Mouse (Mus musculus) neural tube, embryonic 12.5 days (tissue): Measurements from ENCODE around the gene Nps. TPM values are rescaled to one million over a fixed set of nuclear protein-coding genes. Genes with fewer than 3 reads are reported as not detected.
"Not testable (repeated sequence)": the region's sequence is repeated elsewhere in the genome, so short reads cannot be mapped to it uniquely, and the experiment has no call there.

Source experiments
- ATAC-seq: fragments of 200-750 bp; cut with Nextera tagmentation; 2 replicates; pipeline ENCODE4 v1.8.0; 2017; ENCODE audit warnings: low read depth, mild to moderate bottlenecking, moderate TSS enrichment, moderate library complexity; ENCODE audit not compliant: low FRiP score
- H3K27ac ChIP-seq: fragments of 300-500 bp; sonication (generic); 2 replicates; pipeline ENCODE4 v1.5.1; 2016
- H3K27me3 ChIP-seq: fragments of 300-500 bp; sonication (generic); replicated peaks from 2 replicates; pipeline ENCODE4 v1.6.1; 2016; ENCODE audit warnings: mild to moderate bottlenecking
- H3K36me3 ChIP-seq: fragments of 300-500 bp; sonication (generic); 2 replicates; pipeline ENCODE4 v1.6.1; 2016; ENCODE audit warnings: mild to moderate bottlenecking
- H3K4me1 ChIP-seq: fragments of 300-500 bp; sonication (generic); 2 replicates; pipeline ENCODE4 v1.6.1; 2016
- H3K4me2 ChIP-seq: fragments of 300-500 bp; sonication (generic); replicated peaks from 2 replicates; pipeline ENCODE4 v1.6.1; 2016; ENCODE audit warnings: mild to moderate bottlenecking
- H3K4me3 ChIP-seq: fragments of 300-500 bp; sonication (generic); 2 replicates; pipeline ENCODE4 v1.5.1; 2016
- H3K9ac ChIP-seq: fragments of 300-500 bp; sonication (generic); 2 replicates; pipeline ENCODE4 v1.6.1; 2016; ENCODE audit warnings: mild to moderate bottlenecking
- H3K9me3 ChIP-seq: fragments of 300-500 bp; sonication (generic); 2 replicates; pipeline ENCODE4 v1.6.1; 2016; ENCODE audit warnings: mild to moderate bottlenecking
- WGBS: fragments of 180-500 bp; shearing (Covaris S2); methylation state at CpG from one replicate; pipeline ENCODE4 v1.1.7; 2016; 5-methylcytosine and 5-hydroxymethylcytosine counted together
- polyA plus RNA-seq: library from polyadenylated mRNA; unstranded; fragments of >200 nt; fragmentation: Nextera tagmentation; extraction: Ambion mirVana; gene quantifications from 2 replicates; pipeline ENCODE4 v1.2.1, GENCODE M21; 2016

The Nps gene
- polyA plus RNA-seq: 0.24 TPM in 1 of 2 replicates, not detected in the other

DNA sequence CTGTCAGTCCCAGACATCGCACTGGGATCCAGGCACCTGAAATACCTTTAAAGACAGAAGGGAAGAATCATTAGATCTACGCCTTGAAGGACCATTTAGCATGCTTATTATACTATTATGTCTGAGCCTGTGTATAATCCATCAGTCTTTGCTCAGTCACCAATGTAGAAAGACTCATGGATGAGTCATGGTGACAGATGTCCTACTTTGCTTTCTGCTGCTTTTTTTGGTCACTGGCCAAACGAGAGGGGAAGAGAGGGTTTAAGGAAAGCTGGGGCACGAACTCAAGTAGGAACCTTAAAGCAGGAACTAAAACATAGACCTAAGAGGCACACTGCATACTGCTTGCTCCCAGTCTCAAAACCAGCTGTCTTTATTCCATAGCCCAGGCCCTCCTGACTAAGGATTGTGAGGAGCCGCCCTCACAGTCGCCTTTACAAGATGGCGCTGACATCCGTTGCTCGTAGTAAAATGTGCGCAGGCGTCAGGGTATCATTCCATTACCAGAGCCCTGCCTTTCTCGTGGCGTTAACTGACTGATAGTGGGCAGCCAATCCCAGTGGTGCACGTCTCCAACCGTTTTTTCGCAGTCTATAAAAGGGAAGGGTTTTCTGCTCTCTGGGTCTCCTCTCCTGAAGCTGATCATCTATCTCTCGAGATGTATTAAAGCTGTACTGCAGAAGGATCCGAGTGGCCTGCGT lies at the start of gene Nps:
TSS of gene Nps (plus strand) at position 651 of the 701 bp plus-strand sequence.
- not testable (repeated sequence) for H3K4me1 ChIP-seq, H3K36me3 ChIP-seq, H3K4me3 ChIP-seq, H3K27ac ChIP-seq, H3K9ac ChIP-seq, H3K4me2 ChIP-seq, ATAC-seq, H3K27me3 ChIP-seq, H3K9me3 ChIP-seq
- 91% methylated on average over 19 of the region's 19 CpGs for WGBS

DNA sequence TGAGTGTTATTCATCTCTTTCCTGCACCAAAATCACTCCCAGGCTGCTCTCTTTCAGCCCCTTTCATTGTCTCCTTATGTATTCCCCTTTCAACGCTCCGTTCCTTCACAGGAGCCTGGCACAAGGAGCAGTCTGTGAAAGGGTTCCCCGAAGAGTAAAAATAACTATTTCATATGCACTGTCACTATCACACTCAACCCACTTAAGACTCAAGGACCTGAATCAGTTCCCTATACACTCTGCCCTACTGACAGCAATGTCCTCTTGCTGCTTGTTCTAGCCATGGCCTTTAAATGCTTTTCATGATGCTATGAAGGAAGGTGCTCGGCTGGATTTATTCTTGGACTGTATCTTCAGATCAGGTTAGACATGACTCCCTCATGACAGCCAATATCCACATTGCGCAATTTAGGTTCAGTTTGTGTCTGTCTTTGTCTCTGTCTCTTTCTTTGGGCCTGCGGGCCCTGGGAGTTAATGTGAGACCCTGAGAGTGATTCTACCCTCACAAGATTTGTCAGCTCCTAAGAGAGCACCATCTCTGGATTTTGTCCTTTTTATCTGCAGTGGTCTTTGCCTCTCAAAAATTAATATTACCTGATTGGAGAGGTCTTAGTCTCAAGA lies 49.4 kb upstream of the Nps start:
- no peak overlapping the region for H3K27ac ChIP-seq
- no peak overlapping the region for H3K9ac ChIP-seq
- no peaks in the 10 kb centered on the region for H3K36me3 ChIP-seq
- H3K4me2 ChIP-seq: no peak overlapping the region
- H3K9me3 ChIP-seq: no peaks in the 10 kb centered on the region
- no peaks in the 10 kb centered on the region for H3K4me1 ChIP-seq
- 90% methylated on average over 6 of the region's 6 CpGs for WGBS
- H3K4me3 ChIP-seq: no peak overlapping the region
- no peak for ATAC-seq
- H3K27me3 ChIP-seq: no peaks in the 10 kb centered on the region

DNA sequence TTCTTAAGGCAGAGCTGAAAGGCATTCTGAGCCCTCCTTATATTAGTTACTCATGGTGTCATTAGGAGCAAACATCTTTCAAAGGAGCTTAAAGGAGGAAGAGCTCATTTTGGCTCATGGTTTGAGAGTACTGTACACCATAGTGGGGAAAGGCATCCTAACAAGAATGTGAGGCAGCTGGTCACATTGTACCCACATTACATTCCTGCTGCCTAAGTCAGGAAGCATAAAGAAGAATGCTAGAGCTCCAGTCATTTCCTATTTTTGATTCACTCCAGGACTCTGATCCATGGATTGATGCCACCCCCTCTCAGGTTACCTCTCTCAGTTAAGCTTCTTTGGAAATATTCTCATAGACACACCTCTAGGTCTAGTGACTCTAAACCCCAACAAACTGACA lies 48.2 kb upstream of the Nps start:
- Histone ChIP-seq H3K4me3 (no peak overlapping the region), H3K9ac (no peak overlapping the region), H3K36me3 (no peaks in the 10 kb centered on the region), H3K27ac (no peak overlapping the region), H3K27me3 (no peaks in the 10 kb centered on the region), H3K4me2 (no peak overlapping the region), H3K9me3 (no peaks in the 10 kb centered on the region), H3K4me1 (no peaks in the 10 kb centered on the region)
- no peak for ATAC-seq

DNA sequence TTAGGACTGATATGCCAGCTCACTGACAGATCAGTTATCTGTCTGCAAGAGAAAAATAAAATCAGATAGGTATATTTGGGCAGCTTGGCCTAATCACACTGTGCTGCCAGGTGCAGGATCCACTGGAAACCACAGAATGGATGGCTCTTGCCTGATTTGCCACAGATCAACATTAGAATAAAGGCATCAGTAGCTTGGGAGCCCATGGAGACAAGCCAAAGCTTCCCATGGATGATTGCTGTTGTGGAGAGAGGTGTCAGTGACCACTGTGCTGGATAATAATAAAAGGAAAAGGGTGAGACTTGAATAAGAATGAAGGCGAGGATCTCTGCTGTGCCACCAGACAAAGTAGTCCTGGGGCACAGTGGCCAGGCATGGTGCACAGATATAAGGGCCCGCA lies 47.7 kb upstream of the Nps start:
- no peaks in the 10 kb centered on the region for H3K27me3 ChIP-seq
- H3K4me2 ChIP-seq: no peak overlapping the region
- H3K27ac ChIP-seq: no peak overlapping the region
- no peak overlapping the region for H3K4me3 ChIP-seq
- no peaks in the 10 kb centered on the region for H3K9me3 ChIP-seq
- H3K4me1 ChIP-seq: no peaks in the 10 kb centered on the region
- H3K9ac ChIP-seq: no peak overlapping the region
- WGBS: 90% methylated on average over 2 of the region's 2 CpGs
- no peak for ATAC-seq
- H3K36me3 ChIP-seq: no peaks in the 10 kb centered on the region

DNA sequence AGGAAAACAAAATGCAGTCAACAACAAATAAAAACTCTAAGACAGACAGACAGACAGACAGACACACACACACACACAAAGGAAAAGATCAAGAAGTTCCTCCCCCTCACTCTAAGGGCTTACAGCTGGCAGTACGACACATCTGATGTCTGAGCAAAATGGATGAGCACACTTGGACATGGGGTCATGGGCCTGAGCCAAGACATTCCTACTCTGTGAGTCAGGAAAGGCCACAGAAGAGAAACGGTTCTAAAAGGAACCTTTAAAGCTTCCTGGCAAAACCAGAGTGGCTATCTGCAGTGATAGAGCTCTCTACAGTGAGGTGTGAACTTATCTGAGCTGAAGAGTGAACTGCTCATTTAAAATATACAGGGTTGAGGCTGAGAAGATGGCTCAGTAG lies 46.0 kb upstream of the Nps start:
- H3K4me3 ChIP-seq: no peak overlapping the region
- ATAC-seq: no peak
- H3K36me3 ChIP-seq: no peaks in the 10 kb centered on the region
- H3K27me3 ChIP-seq: no peaks in the 10 kb centered on the region
- H3K9ac ChIP-seq: no peak overlapping the region
- no peaks in the 10 kb centered on the region for H3K9me3 ChIP-seq
- WGBS: 65% methylated on average over 2 of the region's 2 CpGs
- no peaks in the 10 kb centered on the region for H3K4me1 ChIP-seq
- H3K4me2 ChIP-seq: no peak overlapping the region
- H3K27ac ChIP-seq: no peak overlapping the region

DNA sequence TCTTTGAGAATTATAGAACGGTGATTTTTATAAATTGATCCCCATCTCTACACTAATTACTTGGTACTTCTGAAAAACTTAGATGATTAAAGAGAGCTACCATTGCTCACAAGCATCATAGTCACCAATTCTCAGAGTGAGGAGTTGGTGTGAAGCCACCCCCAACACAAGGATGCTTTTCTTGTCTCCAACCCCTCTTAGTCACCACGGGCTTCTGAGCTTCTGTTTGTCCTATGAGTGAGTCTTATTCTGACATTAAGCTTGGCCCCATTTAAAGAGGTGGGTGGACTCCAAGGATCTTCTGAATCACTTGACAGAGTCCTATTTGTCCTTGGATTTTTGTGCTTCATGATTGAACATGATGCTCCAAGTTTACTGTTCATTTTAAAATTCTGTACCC lies 37.0 kb upstream of the Nps start:
- Histone ChIP-seq H3K9me3 (0 out of 2 replicates have a peak, but pooled peaks cover 3% of the 10 kb centered on the region), H3K4me1 (no peaks in the 10 kb centered on the region), H3K9ac (no peak overlapping the region), H3K27me3 (no peaks in the 10 kb centered on the region), H3K27ac (no peak overlapping the region), H3K4me2 (no peak overlapping the region), H3K4me3 (no peak overlapping the region), H3K36me3 (no peaks in the 10 kb centered on the region)
- ATAC-seq: no peak
- WGBS: 84% methylated on average over 2 of the region's 2 CpGs

DNA sequence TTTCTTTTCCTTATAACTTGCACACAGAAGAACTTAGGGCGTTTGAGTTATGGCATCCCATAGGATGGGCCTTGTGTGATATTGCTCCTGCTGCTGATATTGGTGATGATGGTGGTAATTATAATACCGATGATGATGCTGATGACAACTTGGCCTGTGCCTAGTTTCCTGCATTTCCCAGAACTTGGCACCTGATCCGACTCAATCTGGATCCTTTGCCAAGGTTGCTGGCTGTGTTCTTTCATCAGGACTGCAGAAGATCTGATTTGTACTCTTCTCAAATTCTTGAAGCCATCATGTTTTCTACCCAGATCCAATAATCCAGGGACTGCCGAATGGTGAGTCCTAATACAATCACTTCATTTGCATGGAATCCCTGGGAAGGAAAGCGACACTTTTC lies 32.5 kb upstream of the Nps start:
- H3K4me2 ChIP-seq: no peak overlapping the region
- H3K27ac ChIP-seq: no peak overlapping the region
- no peak overlapping the region for H3K4me3 ChIP-seq
- no peaks in the 10 kb centered on the region for H3K36me3 ChIP-seq
- no peak overlapping the region for H3K9ac ChIP-seq
- 0 out of 2 replicates have a peak, but pooled peaks cover 3% of the 10 kb centered on the region for H3K9me3 ChIP-seq
- H3K27me3 ChIP-seq: no peaks in the 10 kb centered on the region
- WGBS: 93% methylated on average over 5 of the region's 5 CpGs
- H3K4me1 ChIP-seq: no peaks in the 10 kb centered on the region
- no peak for ATAC-seq

DNA sequence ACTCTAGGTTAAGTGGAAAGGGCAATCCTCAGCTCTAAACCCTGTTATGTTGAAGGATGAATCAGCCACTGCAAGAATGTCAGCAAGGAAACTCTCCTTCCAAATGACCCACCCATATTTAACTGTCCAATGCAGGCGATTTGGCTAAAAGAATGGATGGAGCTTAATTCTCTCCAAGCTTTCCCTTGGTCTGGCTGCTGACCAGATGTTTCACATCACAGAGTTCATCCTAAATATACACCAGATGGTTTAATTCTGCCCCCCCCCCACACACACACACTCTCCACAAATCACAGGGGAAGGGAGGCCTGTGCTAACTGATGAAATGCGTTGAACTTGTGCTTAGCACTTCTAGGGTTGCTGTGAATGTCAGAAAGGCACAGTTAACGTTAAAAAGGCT lies 21.4 kb upstream of the Nps start:
- no peak overlapping the region for H3K27ac ChIP-seq
- 68% methylated on average over 3 of the region's 3 CpGs for WGBS
- H3K27me3 ChIP-seq: no peaks in the 10 kb centered on the region
- no peak overlapping the region for H3K9ac ChIP-seq
- H3K4me3 ChIP-seq: no peak overlapping the region
- H3K9me3 ChIP-seq: no peaks in the 10 kb centered on the region
- ATAC-seq: no peak
- no peak overlapping the region for H3K4me2 ChIP-seq
- H3K4me1 ChIP-seq: no peaks in the 10 kb centered on the region
- no peaks in the 10 kb centered on the region for H3K36me3 ChIP-seq

DNA sequence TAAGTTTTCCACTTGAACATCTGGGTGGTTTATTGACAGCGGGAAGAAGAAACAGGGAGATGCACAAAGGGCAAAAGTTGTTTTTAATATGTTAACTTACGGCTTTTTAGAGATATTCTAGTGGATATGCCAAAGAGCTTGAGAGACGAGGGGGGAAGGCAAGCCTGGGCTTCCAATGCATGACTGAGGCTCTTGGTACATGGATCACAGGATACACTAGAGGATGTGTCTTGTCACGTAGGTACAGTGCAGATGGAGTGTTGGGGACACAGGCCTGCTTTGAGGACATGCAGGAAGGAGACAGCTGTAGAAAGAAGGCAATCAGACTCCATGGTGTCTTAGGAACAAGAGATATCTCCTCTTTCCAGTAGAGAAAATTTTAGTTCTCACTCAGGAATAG lies 19.1 kb upstream of the Nps start:
- H3K4me3 ChIP-seq: no peak overlapping the region
- H3K9ac ChIP-seq: no peak overlapping the region
- 86% methylated on average over 4 of the region's 4 CpGs for WGBS

DNA sequence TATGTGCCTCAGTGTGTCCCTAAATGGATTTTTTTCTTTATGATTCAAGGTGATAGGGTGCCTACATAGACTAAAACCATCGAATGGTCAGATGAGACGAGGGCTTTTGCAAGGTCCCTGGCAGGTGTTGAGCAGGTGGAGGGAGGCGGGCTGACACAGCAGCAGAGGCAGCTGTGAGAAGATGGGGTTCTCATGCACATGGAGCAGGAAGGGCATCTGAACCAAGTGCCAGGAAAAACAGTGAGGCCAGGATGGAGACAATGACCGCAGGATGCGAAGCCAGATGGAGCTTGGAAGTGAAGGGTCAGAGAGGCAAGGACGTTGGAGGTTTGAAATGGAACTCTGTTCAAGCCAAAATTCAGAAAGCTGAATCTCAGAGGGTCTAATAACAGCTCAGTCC lies 18.5 kb upstream of the Nps start:
- ATAC-seq: no peak
- Histone ChIP-seq H3K4me1 (no peaks in the 10 kb centered on the region), H3K9ac (no peak overlapping the region), H3K27ac (no peak overlapping the region), H3K9me3 (no peaks in the 10 kb centered on the region), H3K4me3 (no peak overlapping the region), H3K27me3 (no peaks in the 10 kb centered on the region), H3K4me2 (no peak overlapping the region), H3K36me3 (no peaks in the 10 kb centered on the region)
- 81% methylated on average over 6 of the region's 6 CpGs for WGBS

More for the DNA sequence above, 19.1 kb upstream of the Nps start:
- Histone ChIP-seq H3K27ac (no peak overlapping the region), H3K4me2 (no peak overlapping the region), H3K9me3 (no peaks in the 10 kb centered on the region), H3K36me3 (no peaks in the 10 kb centered on the region), H3K27me3 (no peaks in the 10 kb centered on the region), H3K4me1 (no peaks in the 10 kb centered on the region)
- no peak for ATAC-seq

DNA sequence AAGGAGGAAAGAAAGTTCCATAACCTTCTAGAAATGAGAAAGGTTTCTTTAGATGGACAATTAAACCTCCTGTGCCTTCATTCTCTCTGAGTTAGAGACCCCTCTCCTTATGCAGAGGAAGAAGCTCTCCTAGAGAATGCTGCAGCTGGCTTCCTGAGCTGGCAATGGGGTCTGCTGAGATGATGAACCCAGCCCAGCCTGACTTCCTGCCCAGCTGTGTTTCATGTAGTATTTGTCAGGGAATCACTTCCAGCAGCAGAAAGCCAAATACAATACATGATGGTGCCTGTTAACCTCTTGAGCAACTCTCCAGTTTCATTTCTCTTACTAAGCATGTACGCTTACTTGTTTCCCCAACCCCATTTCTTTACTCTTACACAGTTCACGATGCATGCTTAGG lies 17.9 kb upstream of the Nps start:
- Histone ChIP-seq H3K9me3 (no peaks in the 10 kb centered on the region), H3K4me2 (no peak overlapping the region), H3K9ac (no peak overlapping the region), H3K4me1 (no peaks in the 10 kb centered on the region), H3K27ac (no peak overlapping the region), H3K27me3 (no peaks in the 10 kb centered on the region), H3K4me3 (no peak overlapping the region), H3K36me3 (no peaks in the 10 kb centered on the region)
- ATAC-seq: no peak
- 93% methylated on average over 2 of the region's 2 CpGs for WGBS

DNA sequence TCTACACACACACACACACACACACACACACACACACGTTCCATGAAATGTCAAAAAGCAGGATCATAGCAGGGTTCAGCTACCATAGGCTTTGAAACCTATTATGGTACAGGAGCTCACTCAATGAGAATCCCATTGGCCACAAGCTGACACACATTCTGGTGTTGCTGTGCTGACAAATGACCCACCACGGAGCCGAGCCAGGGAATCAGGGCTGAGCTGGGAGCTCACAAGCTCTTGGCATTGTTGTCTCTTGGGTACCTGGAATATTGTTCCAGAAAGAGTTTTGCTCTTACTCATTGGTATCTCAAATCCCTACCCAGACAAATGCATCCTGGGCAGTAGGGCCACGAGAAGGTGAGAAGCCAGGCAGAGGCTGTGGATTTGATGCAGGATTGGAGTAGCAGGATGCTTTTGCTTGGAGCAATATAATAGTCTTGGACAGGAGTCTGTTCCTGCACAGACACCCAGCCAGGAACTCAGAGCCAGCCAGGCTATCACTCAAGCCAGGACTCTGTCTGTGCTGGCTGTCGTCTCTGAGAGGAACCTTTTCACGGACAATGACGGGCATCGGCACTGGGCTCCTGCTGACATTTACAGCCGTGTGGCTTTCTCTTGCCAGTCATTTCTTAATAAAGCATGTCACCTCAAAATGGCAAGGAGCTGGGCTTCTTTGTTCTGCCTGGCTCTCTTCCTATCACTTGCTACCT lies 14.2 kb upstream of the Nps start:
- Histone ChIP-seq H3K27ac (no peak overlapping the region), H3K9me3 (no peaks in the 10 kb centered on the region), H3K27me3 (no peaks in the 10 kb centered on the region), H3K4me1 (no peaks in the 10 kb centered on the region), H3K9ac (no peak overlapping the region), H3K36me3 (no peaks in the 10 kb centered on the region), H3K4me3 (no peak overlapping the region), H3K4me2 (no peak overlapping the region)
- 54% methylated on average over 9 of the region's 9 CpGs for WGBS
- ATAC-seq: no peak
